Mouse (Mus musculus) intestine, embryonic 14.5 days (tissue): Measurements from ENCODE around the gene Hapln4. TPM values are rescaled to one million over a fixed set of nuclear protein-coding genes. Genes with fewer than 3 reads are reported as not detected.

Experiments
- ATAC-seq: fragments of 200-750 bp; cut with Nextera tagmentation; replicated peaks from 2 replicates; pipeline ENCODE4 v1.8.0; 2017; ENCODE audit warnings: low read depth, moderate number of reproducible peaks, moderate TSS enrichment, moderate library complexity; ENCODE audit not compliant: low FRiP score, low TSS enrichment
- DNase-seq: peaks from one replicate; pipeline ENCODE4 v3.0.0-alpha.2; 2018; ENCODE audit warnings: low spot score
- H3K27ac ChIP-seq: fragments of 300-500 bp; sonication (generic); 2 replicates; pipeline ENCODE4 v1.5.1; 2014; ENCODE audit warnings: low read depth, mild to moderate bottlenecking, control low read depth
- H3K27me3 ChIP-seq: fragments of 300-500 bp; sonication (generic); replicated peaks from 2 replicates; pipeline ENCODE4 v1.6.1; 2014; ENCODE audit warnings: low read length, control low read depth; ENCODE audit not compliant: control insufficient read depth, insufficient read depth
- H3K36me3 ChIP-seq: fragments of 300-500 bp; sonication (generic); 2 replicates; pipeline ENCODE4 v1.6.1; 2014; ENCODE audit warnings: low read length, control low read depth; ENCODE audit not compliant: control insufficient read depth, insufficient read depth
- H3K4me1 ChIP-seq: fragments of 300-500 bp; sonication (generic); replicated peaks from 2 replicates; pipeline ENCODE4 v1.6.1; 2014; ENCODE audit warnings: low read length, control low read depth, mixed read lengths; ENCODE audit not compliant: control insufficient read depth, insufficient read depth
- H3K4me2 ChIP-seq: fragments of 300-500 bp; sonication (generic); 2 replicates; pipeline ENCODE4 v1.6.1; 2014; ENCODE audit warnings: low read length
- H3K4me3 ChIP-seq: fragments of 300-500 bp; sonication (generic); 2 replicates; pipeline ENCODE4 v1.5.1; 2014; ENCODE audit warnings: low read depth, low read length, control low read depth, mixed read lengths
- H3K9ac ChIP-seq: fragments of 300-500 bp; sonication (generic); 2 replicates; pipeline ENCODE4 v1.6.1; 2014; ENCODE audit warnings: mild to moderate bottlenecking, low read length
- H3K9me3 ChIP-seq: fragments of 300-500 bp; sonication (generic); 2 replicates; pipeline ENCODE4 v1.6.1; 2016; ENCODE audit warnings: low read length, control low read depth; ENCODE audit not compliant: control insufficient read depth
- WGBS: fragments of 180-500 bp; shearing (Covaris S2); extraction: QIAGEN DNeasy Blood & Tissue Kit; methylation state at CpG from one replicate; pipeline ENCODE4 v1.1.7; 2014; 5-methylcytosine and 5-hydroxymethylcytosine counted together
- polyA plus RNA-seq: library from polyadenylated mRNA; unstranded; fragments of >200 nt; fragmentation: Nextera tagmentation; extraction: Ambion mirVana; gene quantifications from 2 replicates; pipeline ENCODE4 v1.2.1, GENCODE M21; 2014

Hapln4 gene
- polyA plus RNA-seq, 1 experiment from 2014 or later: not detected

DNA sequence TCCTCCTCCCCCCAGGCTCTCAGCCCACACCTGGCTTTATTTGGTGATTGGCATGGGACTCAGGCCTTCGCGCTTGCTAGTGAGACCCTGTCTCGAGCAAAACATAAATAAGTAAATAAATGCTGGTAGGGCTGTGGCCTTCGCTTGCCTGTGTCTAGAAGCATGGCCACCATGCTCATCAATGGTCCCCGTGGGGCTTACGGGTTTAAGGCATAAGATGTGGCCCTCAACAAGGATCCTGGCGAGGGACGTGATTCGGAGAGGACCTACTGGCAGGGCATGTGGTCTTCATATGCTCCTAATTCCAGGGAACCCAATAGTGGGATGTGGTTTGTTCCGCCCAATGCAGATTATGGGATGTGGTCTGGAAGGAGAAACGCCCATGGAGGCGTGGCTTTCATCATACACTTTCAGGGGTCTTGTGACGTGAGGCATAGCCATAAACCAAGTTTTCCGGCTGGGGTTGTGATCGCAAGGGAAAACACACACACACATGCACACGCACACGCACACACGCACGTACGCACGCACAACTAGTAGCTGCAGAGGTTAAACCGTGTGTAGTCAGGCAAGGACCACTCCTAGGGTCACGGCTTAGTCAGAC is 28.0 kb downstream of the Hapln4 start:
- Histone ChIP-seq H3K4me2 (no peak overlapping the region), H3K36me3 (no peaks in the 10 kb centered on the region), H3K27ac (no peak overlapping the region), H3K27me3 (peaks cover 61% of the 10 kb centered on the region), H3K4me3 (no peak overlapping the region), H3K9me3 (no peaks in the 10 kb centered on the region), H3K4me1 (no peaks in the 10 kb centered on the region), H3K9ac (no peak overlapping the region)
- ATAC-seq (no peak), DNase-seq (no peak)
- WGBS: 45% methylated on average over 23 of the region's 23 CpGs

DNA sequence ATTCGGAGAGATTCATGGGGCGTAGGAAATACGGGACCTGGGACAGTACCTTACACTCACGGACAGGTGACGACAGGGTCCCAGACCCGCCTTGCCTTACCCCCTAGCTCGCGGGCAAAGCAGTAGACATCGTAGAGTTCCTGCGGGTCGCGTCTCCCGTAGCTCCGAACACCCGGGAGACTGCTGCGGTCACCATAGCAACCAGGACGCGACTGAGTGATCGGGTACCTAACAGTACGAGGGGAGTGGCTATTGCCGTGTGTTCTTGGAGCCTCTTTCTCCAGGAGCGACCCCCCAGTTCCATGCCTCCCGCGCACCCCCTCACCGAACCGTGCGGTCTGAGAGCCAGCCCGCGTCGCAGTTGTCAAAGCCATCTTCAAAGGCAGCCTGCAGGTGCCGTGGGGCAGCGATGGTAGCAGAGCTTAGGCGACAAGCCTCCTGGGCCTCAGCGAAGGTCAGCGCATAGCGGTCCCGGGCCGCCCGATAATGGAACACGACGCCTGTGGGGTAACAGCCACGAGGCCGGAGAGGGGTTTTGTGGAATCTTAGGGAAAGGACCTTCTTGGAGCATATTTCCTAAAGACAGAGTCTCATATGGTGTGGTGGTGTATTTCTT is 29.3 kb downstream of the Hapln4 start:
- H3K9ac ChIP-seq: no peak overlapping the region
- no peaks in the 10 kb centered on the region for H3K36me3 ChIP-seq
- 11% methylated on average over 43 of the region's 43 CpGs for WGBS
- no peaks in the 10 kb centered on the region for H3K4me1 ChIP-seq
- DNase-seq: no peak
- H3K27ac ChIP-seq: no peak overlapping the region
- peaks cover 71% of the 10 kb centered on the region for H3K27me3 ChIP-seq
- no peaks in the 10 kb centered on the region for H3K9me3 ChIP-seq
- no peak overlapping the region for H3K4me2 ChIP-seq
- ATAC-seq: no peak
- H3K4me3 ChIP-seq: no peak overlapping the region

DNA sequence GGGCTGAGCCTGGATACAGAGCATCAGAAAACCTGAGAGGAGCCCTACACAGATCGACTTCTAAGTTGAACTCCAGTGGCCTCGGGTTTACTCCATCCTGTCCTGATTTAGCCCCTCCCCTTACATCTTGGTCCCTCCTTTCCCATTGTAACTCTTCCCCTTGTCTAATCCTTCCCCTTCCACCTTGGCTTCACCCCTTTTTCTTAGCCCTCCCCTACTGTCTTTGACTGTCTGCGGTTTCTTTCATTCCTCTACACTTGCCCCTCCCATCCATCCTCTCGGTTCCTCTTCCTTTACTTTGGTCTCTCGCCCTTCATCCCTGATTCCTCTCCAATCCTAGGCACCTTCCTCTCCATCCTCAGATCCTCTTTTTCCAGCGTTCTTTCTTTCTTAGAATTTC is 31.2 kb downstream of the Hapln4 start:
- DNase-seq: no peak
- no peaks in the 10 kb centered on the region for H3K9me3 ChIP-seq
- 23% methylated on average over 6 of the region's 6 CpGs for WGBS
- no peaks in the 10 kb centered on the region for H3K36me3 ChIP-seq
- no peaks in the 10 kb centered on the region for H3K4me1 ChIP-seq
- H3K4me2 ChIP-seq: no peak overlapping the region
- peaks cover 91% of the 10 kb centered on the region for H3K27me3 ChIP-seq
- H3K4me3 ChIP-seq: no peak overlapping the region
- H3K27ac ChIP-seq: no peak overlapping the region
- H3K9ac ChIP-seq: no peak overlapping the region
- no peak for ATAC-seq

DNA sequence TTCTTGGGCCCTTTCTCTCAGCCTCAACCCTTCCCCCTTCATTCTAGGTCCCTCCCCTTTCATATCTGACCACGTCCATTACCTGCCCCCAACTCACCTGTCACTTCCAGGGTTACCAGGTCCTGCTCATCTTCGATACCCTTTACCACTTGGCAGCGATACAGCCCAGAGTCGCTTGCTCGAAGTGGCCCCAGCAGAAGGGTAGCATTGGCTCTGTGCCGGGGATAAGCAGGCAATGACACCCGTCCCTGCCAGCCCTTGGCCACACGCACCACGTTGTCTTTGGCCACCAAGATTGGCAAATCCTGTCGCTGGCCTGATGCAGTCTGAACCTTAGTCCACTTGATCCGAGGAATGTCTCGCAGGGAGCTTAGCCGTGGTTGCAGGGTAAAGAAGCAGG is 31.6 kb downstream of the Hapln4 start:
- H3K27ac ChIP-seq: no peak overlapping the region
- DNase-seq (no peak), ATAC-seq (no peak)
- H3K9me3 ChIP-seq: no peaks in the 10 kb centered on the region
- no peak overlapping the region for H3K9ac ChIP-seq
- H3K36me3 ChIP-seq: no peaks in the 10 kb centered on the region
- no peaks in the 10 kb centered on the region for H3K4me1 ChIP-seq
- peaks cover 93% of the 10 kb centered on the region for H3K27me3 ChIP-seq
- no peak overlapping the region for H3K4me3 ChIP-seq
- no peak overlapping the region for H3K4me2 ChIP-seq
- WGBS: 67% methylated on average over 13 of the region's 13 CpGs

DNA sequence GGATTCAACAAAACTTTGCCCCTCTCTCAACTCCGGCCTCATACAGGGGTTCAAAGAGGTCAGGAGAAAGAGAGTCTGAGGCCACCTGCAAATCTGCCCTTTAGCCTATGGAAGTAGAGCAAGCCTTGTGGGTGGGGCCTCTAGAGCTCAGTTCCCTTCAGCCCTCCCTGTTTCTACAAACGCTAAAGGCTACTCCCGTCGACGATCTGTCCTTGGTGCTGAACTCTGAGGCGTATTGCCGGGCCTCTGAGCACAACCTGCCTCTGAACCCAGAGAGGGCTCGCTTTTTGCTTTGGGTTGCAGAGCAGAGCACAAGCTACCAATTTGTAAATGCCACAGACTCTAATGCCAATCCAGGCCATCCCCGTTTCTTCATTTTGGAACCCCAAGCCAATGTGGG is 34.4 kb downstream of the Hapln4 start:
- Histone ChIP-seq H3K27ac (no peak overlapping the region), H3K27me3 (peaks cover 71% of the 10 kb centered on the region), H3K36me3 (no peaks in the 10 kb centered on the region), H3K9ac (no peak overlapping the region), H3K4me1 (no peaks in the 10 kb centered on the region), H3K4me2 (no peak overlapping the region), H3K4me3 (no peak overlapping the region), H3K9me3 (no peaks in the 10 kb centered on the region)
- DNase-seq (peak; percentile 75), ATAC-seq (no peak)
- 8% methylated on average over 9 of the region's 9 CpGs for WGBS

DNA sequence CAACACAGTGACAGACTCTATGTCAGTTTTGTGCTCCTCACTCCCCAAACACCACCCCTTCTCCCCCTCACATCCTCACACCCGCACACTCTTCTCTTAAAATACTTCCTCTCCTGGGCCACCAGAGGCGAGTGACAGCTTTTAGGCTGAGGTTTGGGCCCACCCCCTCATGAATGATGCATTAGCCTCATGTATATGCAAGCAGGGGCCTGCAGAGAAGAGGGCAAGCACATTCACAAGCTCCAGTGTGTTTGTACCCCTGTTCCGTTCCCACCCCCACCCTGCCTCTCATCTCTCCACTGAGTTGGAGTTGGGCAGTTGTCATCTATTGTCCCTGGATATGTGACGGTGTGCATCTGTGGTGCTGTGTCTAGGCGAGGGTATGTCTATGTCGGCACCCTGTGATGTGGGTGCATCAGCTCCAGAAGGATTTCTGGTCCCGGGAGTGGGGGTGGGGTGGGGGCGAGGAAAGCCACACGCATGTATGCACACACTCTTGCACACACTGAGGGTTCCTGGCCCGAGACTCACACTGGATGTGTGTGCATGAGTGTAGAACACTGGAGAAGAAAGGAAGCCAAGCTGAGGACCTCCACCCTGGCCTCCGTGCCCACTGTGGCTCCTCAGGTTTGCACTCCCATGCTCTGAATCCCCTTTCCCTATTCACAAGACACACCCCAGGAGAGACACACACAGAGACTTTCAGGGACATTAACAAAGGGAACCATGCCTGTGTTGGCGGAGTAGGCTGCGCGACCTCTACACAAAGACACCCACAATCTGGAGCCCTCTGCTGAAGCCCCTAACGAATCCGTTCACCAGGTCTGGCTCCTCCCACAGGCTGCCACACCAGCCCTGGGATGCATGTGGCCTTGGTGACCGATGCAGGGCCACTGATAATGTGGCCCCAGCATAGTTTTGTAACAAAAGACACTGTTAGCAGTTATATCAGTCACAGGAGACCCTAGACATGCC is 35.8 kb downstream of the Hapln4 start:
- no peak for ATAC-seq
- Histone ChIP-seq H3K27ac (no peak overlapping the region), H3K9ac (no peak overlapping the region), H3K4me2 (no peak overlapping the region), H3K4me1 (no peaks in the 10 kb centered on the region), H3K27me3 (peaks cover 57% of the 10 kb centered on the region), H3K9me3 (no peaks in the 10 kb centered on the region), H3K4me3 (no peak overlapping the region), H3K36me3 (no peaks in the 10 kb centered on the region)
- DNase-seq: no peak
- 15% methylated on average over 17 of the region's 17 CpGs for WGBS

DNA sequence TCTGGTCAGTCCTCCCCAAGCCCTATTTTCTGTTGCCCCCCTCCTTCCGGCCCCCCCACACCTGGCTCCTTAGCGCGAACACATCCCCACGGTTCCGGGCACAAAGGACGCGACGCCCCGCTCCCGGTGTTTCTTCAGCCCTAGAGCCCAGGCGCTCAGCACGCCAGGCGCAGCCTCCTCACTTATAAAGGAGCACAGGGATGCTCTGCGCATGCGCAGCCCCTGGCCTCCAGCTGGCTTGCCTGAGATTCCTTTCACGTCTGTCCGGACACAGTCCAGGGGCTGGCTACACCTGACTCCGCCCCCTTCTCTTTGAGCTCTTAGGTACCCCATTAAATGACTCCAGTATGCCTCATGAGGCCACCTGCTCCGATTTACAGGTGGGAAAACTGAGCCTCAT is 37.4 kb downstream of the Hapln4 start, which contains the start of gene Ncan:
Gene Ncan (minus strand): TSS at position 207 of the 400 bp plus-strand sequence.
- Histone ChIP-seq H3K27me3 (peaks cover 45% of the 10 kb centered on the region), H3K9ac (no peak within 1 kb of the TSS), H3K4me3 (no peak within 1 kb of the TSS), H3K36me3 (no peaks in the 10 kb centered on the region), H3K9me3 (no peaks in the 10 kb centered on the region), H3K4me2 (peak within 1 kb of the TSS; percentile 29), H3K27ac (no peak within 1 kb of the TSS), H3K4me1 (no peaks in the 10 kb centered on the region)
- peak; percentile 80 for DNase-seq
- 2% methylated on average over 19 of the region's 19 CpGs for WGBS
- ATAC-seq: peak; percentile 76

DNA sequence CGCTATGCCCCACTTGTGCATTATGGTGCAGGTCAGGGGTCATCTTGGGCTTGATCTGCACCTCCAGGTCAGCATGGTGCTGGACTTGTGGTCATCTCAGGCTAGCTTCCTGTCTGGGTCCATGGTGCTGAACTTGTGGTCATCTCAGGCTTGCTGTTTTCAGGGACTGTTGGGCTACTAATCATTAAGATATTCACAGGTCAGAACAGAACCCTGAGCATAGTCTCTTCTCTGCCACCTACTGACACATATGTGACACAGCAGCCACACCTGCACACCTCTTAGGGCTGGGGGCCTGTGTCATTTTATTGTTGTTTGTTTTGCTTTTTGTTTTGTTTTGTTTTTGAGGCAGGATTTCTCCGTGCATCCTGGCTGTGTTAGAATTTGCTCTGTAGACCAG is 39.6 kb downstream of the Hapln4 start:
- WGBS: 38% methylated on average over 2 of the region's 2 CpGs
- no peaks in the 10 kb centered on the region for H3K4me1 ChIP-seq
- peaks cover 28% of the 10 kb centered on the region for H3K27me3 ChIP-seq
- ATAC-seq (no peak), DNase-seq (no peak)
- no peaks in the 10 kb centered on the region for H3K9me3 ChIP-seq
- no peak overlapping the region for H3K9ac ChIP-seq
- H3K36me3 ChIP-seq: no peaks in the 10 kb centered on the region
- H3K4me3 ChIP-seq: no peak overlapping the region
- no peak overlapping the region for H3K4me2 ChIP-seq
- H3K27ac ChIP-seq: no peak overlapping the region
